Mouse (Mus musculus): ENCODE results near the gene Rbm19.

- no peak for TF ChIP-seq CTCF (conservative IDR thresholded peaks at IDR 0.05; ENCODE audit: low read length)
- TF ChIP-seq POU5F1 (IDR thresholded peaks at IDR 0.05; ENCODE audit: borderline replicate concordance, low read length) = no peak
- TF ChIP-seq NANOG (IDR thresholded peaks at IDR 0.05; ENCODE audit: borderline replicate concordance, low read length) = no peak
These were observed 40.1 kb downstream of the Rbm19 start for GRCm38 (mm10) chr5:120156166-120156909.
